Mouse (Mus musculus) heart, adult 11 months (tissue): ENCODE data around the gene Hist1h2ap.
"Not testable (repeated sequence)": the region's sequence is repeated elsewhere in the genome, so short reads cannot be mapped to it uniquely, and the experiment has no call there.

Experiments
- DNase-seq: peaks from one replicate; pipeline ENCODE4 v3.0.0; 2022

The Hist1h2ap gene

GRCm38 (mm10) chr13:21833461-21833860 is at the start of gene Hist1h2ap, which contains the start of gene Hist1h2br:
Gene Hist1h2ap, minus strand, starts transcription at chr13:21833507.
Gene Hist1h2br, plus strand, starts transcription at chr13:21833743.
- DNase-seq, result not testable (repeated sequence)

DNA sequence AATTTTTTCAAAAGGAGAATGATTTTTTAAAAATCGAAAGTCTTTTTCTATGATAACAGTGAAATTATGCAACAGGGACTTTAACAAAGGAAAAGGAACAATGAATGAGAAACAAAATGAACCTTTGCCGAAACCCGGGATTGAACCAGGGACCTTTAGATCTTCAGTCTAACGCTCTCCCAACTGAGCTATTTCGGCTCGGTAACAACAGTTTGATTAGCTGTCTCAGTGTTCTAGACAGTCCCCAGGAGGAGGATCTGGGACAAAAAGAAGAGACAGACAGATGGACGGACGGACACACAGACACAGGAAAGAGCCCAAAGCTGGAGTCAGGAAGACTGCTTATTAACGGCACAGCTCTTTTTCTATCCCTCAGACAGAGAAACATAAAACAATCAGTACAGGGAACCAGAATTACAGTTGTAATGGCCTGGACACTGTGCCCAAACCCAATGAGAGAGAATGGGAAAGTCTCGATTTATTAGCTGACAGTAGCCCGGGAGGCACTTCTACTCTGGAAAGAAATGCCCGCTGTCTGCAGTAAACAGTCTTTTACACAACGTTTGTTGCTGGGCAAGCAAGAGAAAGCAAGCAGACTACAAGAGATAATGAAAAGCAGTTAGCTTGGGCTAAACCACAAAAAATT is 49.6 kb upstream of the Hist1h2ap start:
- DNase-seq, result no peak

- DNase-seq, result no peak
These were observed 48.8 kb upstream of the Hist1h2ap start for GRCm38 (mm10) chr13:21881878-21882669.

GRCm38 (mm10) chr13:21880735-21881134 is 47.4 kb upstream of the Hist1h2ap start:
- DNase-seq, result no peak

GRCm38 (mm10) chr13:21865503-21865902 is 32.2 kb upstream of the Hist1h2ap start:
- not testable (repeated sequence) for DNase-seq

GRCm38 (mm10) chr13:21861608-21862007 is 28.3 kb upstream of the Hist1h2ap start:
- DNase-seq, result no peak

DNA sequence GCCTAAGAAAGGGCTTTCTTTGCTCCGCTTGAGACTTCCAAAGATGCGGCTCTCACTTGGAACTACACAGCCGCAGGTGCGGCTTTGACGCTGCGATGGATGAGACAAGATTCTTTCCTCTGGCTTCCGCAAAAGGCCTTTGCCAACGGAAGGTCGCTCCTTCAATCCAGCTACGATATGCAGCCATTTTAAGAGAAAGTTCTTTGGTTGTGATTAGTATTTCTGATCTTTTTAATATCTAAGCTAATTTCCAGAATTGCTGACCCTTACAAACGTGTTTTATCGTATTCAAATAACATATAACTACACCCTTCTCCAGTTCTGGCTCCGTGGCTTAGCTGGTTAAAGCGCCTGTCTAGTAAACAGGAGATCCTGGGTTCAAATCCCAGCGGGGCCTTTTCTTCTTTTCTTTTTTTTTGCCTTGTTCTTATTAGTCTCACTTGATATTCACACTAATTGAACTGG is 22.4 kb upstream of the Hist1h2ap start:
- peak; percentile 79 for DNase-seq

GRCm38 (mm10) chr13:21855146-21855545 is 21.8 kb upstream of the Hist1h2ap start:
- DNase-seq, result peak; percentile 96

DNA sequence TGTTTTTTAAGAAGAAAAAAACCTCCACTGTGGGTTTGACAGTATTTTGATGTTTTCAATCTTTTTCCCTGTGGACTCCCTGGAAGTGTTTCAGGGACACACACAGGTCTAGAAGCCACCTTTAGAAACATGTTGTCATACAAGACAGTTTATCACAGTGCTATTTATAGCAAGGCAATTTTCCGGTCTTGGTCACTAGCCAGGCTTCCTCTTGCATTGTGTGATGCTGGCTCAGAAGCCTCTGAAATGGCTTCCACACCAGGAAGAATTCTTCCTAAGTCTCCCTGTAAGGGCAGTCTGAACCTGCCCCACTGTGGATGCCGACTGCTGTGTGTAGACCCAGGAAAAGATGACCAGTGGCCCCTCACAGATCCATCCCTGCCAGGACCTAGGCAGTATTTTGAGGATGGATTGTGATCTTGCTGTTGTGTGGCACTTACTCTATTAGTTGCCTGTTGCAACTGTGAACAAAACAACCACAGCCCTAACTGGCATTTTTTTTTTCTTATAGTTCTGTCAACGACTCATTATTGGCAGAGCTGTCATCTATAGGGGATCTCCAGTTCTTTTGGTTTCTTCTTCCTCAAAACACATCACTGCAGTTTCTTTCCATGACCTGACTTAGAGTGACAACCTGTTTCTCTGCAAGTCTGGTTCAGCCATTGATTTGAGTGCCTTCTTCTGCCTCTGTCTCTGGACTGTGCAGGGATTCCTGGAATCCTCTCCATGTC is 19.1 kb upstream of the Hist1h2ap start:
- peak; percentile 95 for DNase-seq

- DNase-seq, result peak; percentile 89
These were observed 17.4 kb upstream of the Hist1h2ap start for GRCm38 (mm10) chr13:21850696-21851095.

GRCm38 (mm10) chr13:21847883-21848282 is 14.6 kb upstream of the Hist1h2ap start:
- DNase-seq, result no peak

DNA sequence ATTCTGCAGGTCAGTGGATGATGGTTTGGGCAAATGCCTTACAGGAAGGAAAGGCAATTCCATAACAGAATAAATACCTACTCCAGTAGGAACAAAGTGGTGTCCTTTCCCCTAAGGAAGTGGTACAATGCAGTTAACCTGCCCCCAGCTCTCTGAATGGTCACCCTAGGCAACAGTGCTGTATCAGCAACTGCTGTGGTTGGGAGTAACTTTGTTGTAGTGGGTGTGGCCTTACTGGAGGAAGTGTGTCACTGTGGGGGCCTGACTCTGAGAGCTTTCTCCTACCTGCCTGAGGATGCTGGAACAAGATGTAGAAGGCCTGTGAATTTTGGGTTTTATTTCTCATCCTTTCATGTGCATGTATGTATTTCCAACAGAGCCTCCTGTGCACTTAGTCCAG is 13.0 kb upstream of the Hist1h2ap start:
- DNase-seq, result not testable (repeated sequence)

DNA sequence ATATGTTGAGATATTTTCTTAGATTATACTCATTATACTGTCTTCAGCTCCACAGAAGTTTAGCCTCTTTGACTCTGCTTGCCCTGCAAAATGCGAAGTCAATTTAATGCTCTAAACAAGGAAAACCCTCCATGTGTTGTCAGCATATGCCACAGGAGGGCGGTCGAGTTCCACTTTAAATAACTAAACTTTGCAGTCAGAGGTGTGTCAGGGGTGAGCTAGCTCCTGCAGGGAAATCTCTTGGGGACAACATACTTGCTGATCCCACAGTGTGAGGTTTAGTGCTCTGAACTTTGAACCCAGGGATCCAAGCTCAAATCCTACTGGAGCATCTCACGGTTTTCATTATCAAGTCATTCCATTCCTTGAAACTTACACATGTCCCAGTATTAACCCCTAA is 7.2 kb upstream of the Hist1h2ap start:
- DNase-seq, result not testable (repeated sequence)

DNA sequence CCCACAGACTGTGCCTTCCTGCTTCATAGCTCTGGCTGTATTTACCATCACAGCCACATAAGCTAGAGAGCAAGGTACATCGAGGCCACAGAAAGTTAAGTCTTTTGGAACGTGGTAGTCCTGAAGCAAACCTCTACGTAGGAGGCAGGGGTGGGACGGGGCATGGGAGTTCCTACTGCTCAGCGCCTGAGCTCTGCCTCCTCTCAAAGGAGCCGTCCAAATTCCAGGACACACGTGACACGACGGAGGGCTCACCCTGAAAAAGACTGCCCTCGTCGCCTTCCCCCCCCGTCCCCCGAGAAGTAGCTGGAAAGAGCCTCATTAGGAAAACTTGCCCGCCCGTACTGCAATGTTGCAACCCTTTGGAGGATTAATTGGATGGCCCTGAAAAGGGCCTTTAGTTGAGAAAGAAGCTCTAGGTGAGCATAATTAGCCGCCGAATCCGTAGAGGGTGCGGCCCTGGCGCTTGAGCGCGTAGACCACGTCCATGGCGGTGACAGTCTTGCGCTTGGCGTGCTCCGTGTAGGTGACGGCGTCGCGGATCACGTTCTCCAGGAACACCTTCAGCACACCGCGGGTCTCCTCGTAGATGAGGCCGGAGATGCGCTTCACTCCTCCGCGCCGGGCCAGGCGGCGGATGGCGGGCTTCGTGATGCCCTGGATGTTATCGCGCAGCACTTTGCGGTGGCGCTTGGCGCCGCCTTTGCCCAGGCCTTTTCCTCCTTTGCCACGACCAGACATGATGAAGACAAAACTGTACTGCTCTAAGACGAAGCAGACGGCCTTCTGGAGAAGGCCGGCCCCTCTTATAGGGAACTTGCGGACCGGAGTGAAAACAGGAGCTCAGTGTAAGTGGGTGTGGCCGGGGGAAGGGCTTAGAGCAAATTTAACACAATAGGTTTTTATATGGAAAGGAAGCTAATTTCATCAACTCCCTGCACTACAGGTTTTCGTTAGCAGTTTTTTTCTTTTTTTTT is 1.6 kb downstream of the Hist1h2ap start, which contains the start of gene Hist1h4n:
Gene Hist1h4n (minus strand): TSS at position 779 of the 977 bp plus-strand sequence.
- DNase-seq, result peak; percentile 96

DNA sequence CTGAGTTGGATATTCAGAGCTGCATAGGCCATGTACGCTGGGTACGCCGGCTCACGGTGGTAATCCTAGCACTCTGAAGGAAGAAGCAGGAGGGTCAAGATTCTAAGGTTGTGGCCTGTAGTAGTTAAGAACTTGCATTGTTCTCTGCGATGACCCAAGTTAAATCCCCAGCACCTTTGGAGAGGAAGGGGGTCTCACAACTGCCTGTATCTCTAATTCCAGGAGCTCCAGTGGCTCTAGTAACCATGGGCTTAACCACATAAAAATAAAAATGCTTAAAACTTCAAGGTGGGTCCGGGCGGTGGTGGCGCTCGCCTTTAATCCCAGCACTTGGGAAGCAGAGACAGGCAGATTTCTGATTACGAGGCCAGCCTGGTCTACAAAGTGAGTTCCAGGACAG is 3.0 kb downstream of the Hist1h2ap start:
- peak; percentile 63 for DNase-seq

DNA sequence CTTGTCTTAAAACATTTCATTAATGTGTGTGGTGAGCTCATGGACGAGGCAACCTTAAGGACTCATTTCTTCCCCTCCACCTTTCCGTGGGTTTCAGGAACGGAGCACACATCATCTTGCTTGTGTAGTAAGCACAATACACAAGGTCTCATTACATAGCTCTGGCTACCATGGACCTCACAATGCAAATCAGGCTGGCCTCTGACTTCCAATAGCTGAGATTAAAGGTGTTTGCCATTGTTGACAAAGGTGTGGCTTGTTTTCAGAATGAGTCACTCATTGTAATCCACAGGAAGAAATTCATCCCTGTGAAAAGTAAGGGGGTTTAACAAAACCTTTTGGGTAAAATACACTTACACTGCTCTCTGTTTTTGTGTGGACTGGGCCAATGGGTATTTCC is 4.8 kb downstream of the Hist1h2ap start:
- DNase-seq, result no peak

DNA sequence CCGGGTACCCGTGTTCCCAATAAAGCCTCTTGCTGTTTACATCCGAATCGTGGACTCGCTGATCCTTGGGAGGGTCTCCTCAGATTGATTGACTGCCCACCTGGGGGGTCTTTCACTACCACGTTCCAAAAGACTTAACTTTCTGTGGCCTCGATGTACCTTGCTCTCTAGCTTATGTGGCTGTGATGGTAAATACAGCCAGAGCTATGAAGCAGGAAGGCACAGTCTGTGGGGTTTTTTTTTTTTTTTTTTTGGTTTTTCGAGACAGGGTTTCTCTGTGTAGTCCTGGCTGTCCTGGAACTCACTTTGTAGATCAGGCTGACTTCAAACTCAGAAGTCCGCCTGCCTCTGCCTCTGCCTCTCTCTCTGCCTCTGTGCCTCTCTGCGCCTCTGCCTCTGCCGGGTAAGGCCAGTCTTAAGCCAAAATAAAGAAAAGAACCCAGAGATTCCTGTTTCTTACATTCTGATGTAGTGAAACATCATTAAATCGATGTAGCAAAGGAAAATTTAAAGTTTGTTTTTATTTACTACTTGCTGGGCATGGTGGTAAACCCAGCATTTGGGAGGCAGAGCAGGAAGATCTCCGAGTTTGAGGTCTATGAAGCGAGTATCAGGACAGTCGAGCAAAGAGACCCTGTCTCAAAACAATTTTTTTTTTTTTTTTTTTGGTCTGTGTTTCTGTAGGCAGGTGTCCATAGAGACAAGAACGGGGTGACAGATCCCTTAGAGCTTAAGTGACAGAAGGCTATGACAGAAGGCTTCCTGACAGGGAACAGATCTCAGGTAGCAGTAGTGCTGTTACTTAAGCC is 13.0 kb downstream of the Hist1h2ap start:
- DNase-seq, result not testable (repeated sequence)

DNA sequence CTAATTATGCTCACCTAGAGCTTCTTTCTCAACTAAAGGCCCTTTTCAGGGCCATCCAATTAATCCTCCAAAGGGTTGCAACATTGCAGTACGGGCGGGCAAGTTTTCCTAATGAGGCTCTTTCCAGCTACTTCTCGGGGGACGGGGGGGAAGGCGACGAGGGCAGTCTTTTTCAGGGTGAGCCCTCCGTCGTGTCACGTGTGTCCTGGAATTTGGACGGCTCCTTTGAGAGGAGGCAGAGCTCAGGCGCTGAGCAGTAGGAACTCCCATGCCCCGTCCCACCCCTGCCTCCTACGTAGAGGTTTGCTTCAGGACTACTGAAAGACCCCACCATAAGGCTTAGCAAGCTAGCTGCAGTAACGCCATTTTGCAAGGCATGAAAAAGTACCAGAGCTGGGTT is 21.2 kb downstream of the Hist1h2ap start:
- peak; percentile 84 for DNase-seq

GRCm38 (mm10) chr13:21811539-21811938 is 21.8 kb downstream of the Hist1h2ap start, which contains the start of gene Hist1h4m:
Gene Hist1h4m, plus strand, starts transcription at chr13:21811746.
- peak; percentile 97 for DNase-seq

DNA sequence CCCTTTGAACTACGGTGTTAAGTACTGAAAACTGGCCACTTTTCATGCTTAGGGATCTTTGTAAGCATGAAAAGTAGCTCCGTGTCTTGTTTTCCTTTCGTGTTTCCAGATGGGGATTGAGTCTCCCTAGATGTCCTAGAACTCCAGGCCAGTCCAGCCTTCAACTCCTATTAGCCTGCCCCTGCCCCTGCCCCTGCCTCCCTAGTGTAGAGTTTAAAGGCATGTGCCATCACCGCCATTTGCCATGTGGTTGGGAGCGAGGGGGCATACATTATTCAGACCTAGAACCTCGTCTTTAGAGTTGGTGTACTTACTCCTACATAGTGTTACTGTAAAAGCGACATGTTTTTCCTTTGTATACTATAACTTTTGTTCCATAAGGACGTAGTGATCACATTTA is 22.2 kb downstream of the Hist1h2ap start:
- DNase-seq, result not testable (repeated sequence)

DNA sequence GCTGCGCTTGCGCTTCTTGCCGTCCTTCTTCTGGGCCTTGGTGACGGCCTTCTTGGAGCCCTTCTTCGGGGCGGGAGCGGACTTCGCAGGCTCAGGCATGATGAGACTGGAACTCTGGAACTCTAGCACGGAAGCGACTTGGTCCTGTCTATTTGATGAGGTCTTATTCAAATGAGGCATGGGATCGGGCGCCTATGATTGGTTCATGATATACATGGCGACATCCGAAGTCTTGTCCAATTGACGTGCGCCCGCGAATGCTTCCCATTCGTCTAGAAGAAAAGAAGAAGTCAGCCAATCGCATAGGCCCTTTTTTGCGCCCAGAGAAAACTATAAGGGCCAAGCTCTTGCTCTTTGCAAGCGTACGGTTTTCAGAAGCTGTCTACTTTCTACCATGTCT is 23.2 kb downstream of the Hist1h2ap start, which contains the start of the genes Hist1h2bq and Hist1h2ao:
Gene Hist1h2bq (minus strand): TSS at position 125 of the 400 bp plus-strand sequence.
Gene Hist1h2ao (plus strand): TSS at position 393 of the 400 bp plus-strand sequence.
- not testable (repeated sequence) for DNase-seq
